ENCODE assay signal across 8 mouse cellular contexts in genomic region chr17:46646322-46646662, GRCm38 (mm10). TPM values are rescaled to one million over a fixed set of nuclear protein-coding genes. Genes with fewer than 3 reads are reported as not detected.
DNase-seq lines count a peak whose midpoint lies in the region; ATAC-seq lines count a peak whose summit lies in the region.

No protein-coding gene starts in this region.

- peaks cover 70% of the 10 kb centered on the region for H3K4me1 ChIP-seq in megakaryocyte, embryonic 14.5 days
- peaks cover 55% of the 10 kb centered on the region for H3K4me1 ChIP-seq in erythroblast, embryonic 14.5 days (ENCODE audit: control insufficient read depth)
- H3K4me1 ChIP-seq in limb, embryonic 13.5 days = peaks cover 31% of the 10 kb centered on the region
- peaks cover 29% of the 10 kb centered on the region for H3K4me1 ChIP-seq in stomach, embryonic 14.5 days (ENCODE audit: control insufficient read depth, insufficient read depth, low read length)

- no peaks in the 10 kb centered on the region for H3K27me3 ChIP-seq in megakaryocyte, embryonic 14.5 days (replicated peaks)
- H3K27me3 ChIP-seq in erythroblast, embryonic 14.5 days (ENCODE audit: control insufficient read depth) = no peaks in the 10 kb centered on the region
- H3K27me3 ChIP-seq in limb, embryonic 13.5 days = no peaks in the 10 kb centered on the region
- H3K27me3 ChIP-seq in stomach, embryonic 14.5 days (ENCODE audit: control insufficient read depth, insufficient read depth, low read length) = no peaks in the 10 kb centered on the region

- H3K9me3 ChIP-seq in megakaryocyte, embryonic 14.5 days = no peaks in the 10 kb centered on the region
- H3K9me3 ChIP-seq in erythroblast, embryonic 14.5 days (ENCODE audit: control insufficient read depth, low read length) = no peaks in the 10 kb centered on the region
- no peaks in the 10 kb centered on the region for H3K9me3 ChIP-seq in limb, embryonic 13.5 days
- H3K9me3 ChIP-seq in stomach, embryonic 14.5 days (ENCODE audit: control insufficient read depth, low read depth, low read length) = no peaks in the 10 kb centered on the region

- DNase-seq in adrenal gland, postnatal 10 days = no peak
- DNase-seq in right cerebral cortex, postnatal 25 days = no peak
- no peak for DNase-seq in spleen, postnatal 10 days (ENCODE audit: low spot score in 2 of 2)

- no peak for ATAC-seq in megakaryocyte, adult 5-6 weeks (ENCODE audit: poor library complexity, severe bottlenecking)
- peak; percentile 13; the same call in 1 of the 2 replicates for ATAC-seq in limb, embryonic 13.5 days (ENCODE audit: low FRiP score, low read depth)
- ATAC-seq in stomach, embryonic 14.5 days (ENCODE audit: insufficient number of reproducible peaks, insufficient read depth, low FRiP score, low read depth) = no peak

- peak overlapping the region; percentile 95 for H3K4me2 ChIP-seq in limb, embryonic 13.5 days (replicated peaks)
- peak overlapping the region; percentile 94 for H3K4me2 ChIP-seq in stomach, embryonic 14.5 days (replicated peaks; ENCODE audit: low read depth, low read length)

- H3K4me3 ChIP-seq in megakaryocyte, embryonic 14.5 days (replicated peaks) = peak overlapping the region; percentile 98
- peak overlapping the region; percentile 92 for H3K4me3 ChIP-seq in erythroblast, embryonic 14.5 days (replicated peaks)
- peak overlapping the region; percentile 83 for H3K4me3 ChIP-seq in limb, embryonic 13.5 days
- peak overlapping the region; percentile 74 for H3K4me3 ChIP-seq in stomach, embryonic 14.5 days (ENCODE audit: low read depth, low read length)

- peaks cover 53% of the 10 kb centered on the region for H3K36me3 ChIP-seq in megakaryocyte, embryonic 14.5 days (replicated peaks; ENCODE audit: low read length)
- H3K36me3 ChIP-seq in erythroblast, embryonic 14.5 days (ENCODE audit: control insufficient read depth) = peaks cover 28% of the 10 kb centered on the region
- H3K36me3 ChIP-seq in limb, embryonic 13.5 days = peaks cover 33% of the 10 kb centered on the region
- H3K36me3 ChIP-seq in stomach, embryonic 14.5 days (ENCODE audit: control insufficient read depth, insufficient read depth, low read length) = peaks cover 14% of the 10 kb centered on the region

- 0% methylated on average over 19 of the region's 19 CpGs for WGBS in limb, embryonic 13.5 days
- WGBS in stomach, embryonic 14.5 days = under 1% methylated on average over 19 of the region's 19 CpGs

- peak overlapping the region; percentile 67; the same call in 1 of the 2 replicates for H3K27ac ChIP-seq in limb, embryonic 13.5 days
- peak overlapping the region; percentile 35; the same call in 1 of the 2 replicates for H3K27ac ChIP-seq in stomach, embryonic 14.5 days (ENCODE audit: low read length)

- peak overlapping the region; percentile 80 for H3K9ac ChIP-seq in limb, embryonic 13.5 days
- peak overlapping the region; percentile 60 for H3K9ac ChIP-seq in stomach, embryonic 14.5 days (replicated peaks; ENCODE audit: low read depth, low read length)

RNA-seq across cellular contexts. Expression of gene Mrpl2, which starts 0.3 kb away (rescaled TPM):
- polyA plus RNA-seq in megakaryocyte, embryonic 14.5 days (2012; ENCODE audit: insufficient read depth, low replicate concordance) = 289 and 528 TPM in 2 replicates
- total RNA-seq in megakaryocyte, adult 5-6 weeks (2015) = 46.2 and 67.5 TPM in 2 replicates
- total RNA-seq in megakaryocyte, adult 5-6 weeks (2017) = 42.7 and 53.9 TPM in 2 replicates
- 34.1 and 35.9 TPM in 2 replicates for polyA plus RNA-seq in erythroblast, embryonic 14.5 days (2012)
- polyA plus RNA-seq in limb, embryonic 13.5 days (2015; fragmentation: Nextera tagmentation; extraction: Ambion mirVana) = 104 and 106 TPM in 2 replicates
- polyA plus RNA-seq in stomach, embryonic 14.5 days (2014; fragmentation: Nextera tagmentation; extraction: Ambion mirVana) = 99.2 and 104 TPM in 2 replicates
- total RNA-seq in adrenal gland, postnatal 10 days (2021) = 100 to 1,000 TPM; 142 to 147 TPM

RNA-seq across cellular contexts. Expression of gene Klc4, which starts 0.5 kb away (rescaled TPM):
- polyA plus RNA-seq in megakaryocyte, embryonic 14.5 days (2012; ENCODE audit: insufficient read depth, low replicate concordance) = 33.6 and 42.0 TPM in 2 replicates
- 3.5 and 4.9 TPM in 2 replicates for total RNA-seq in megakaryocyte, adult 5-6 weeks (2015)
- total RNA-seq in megakaryocyte, adult 5-6 weeks (2017) = 13.1 and 15.0 TPM in 2 replicates
- polyA plus RNA-seq in erythroblast, embryonic 14.5 days (2012) = 2.0 TPM in 2 replicates
- 26.4 and 26.5 TPM in 2 replicates for polyA plus RNA-seq in limb, embryonic 13.5 days (2015; fragmentation: Nextera tagmentation; extraction: Ambion mirVana)
- polyA plus RNA-seq in stomach, embryonic 14.5 days (2014; fragmentation: Nextera tagmentation; extraction: Ambion mirVana) = 31.0 and 32.3 TPM in 2 replicates
- total RNA-seq in adrenal gland, postnatal 10 days (2021) = 10 to 100 TPM; 31.9 to 34.9 TPM

RNA-seq across cellular contexts. Expression of gene Cul7, which starts 3.8 kb away (rescaled TPM):
- 90.0 and 167 TPM in 2 replicates for polyA plus RNA-seq in megakaryocyte, embryonic 14.5 days (2012; ENCODE audit: insufficient read depth, low replicate concordance)
- total RNA-seq in megakaryocyte, adult 5-6 weeks (2015) = 1.7 and 1.9 TPM in 2 replicates
- 1.9 and 2.4 TPM in 2 replicates for total RNA-seq in megakaryocyte, adult 5-6 weeks (2017)
- 1.3 and 2.3 TPM in 2 replicates for polyA plus RNA-seq in erythroblast, embryonic 14.5 days (2012)
- polyA plus RNA-seq in limb, embryonic 13.5 days (2015; fragmentation: Nextera tagmentation; extraction: Ambion mirVana) = 63.2 and 66.0 TPM in 2 replicates
- polyA plus RNA-seq in stomach, embryonic 14.5 days (2014; fragmentation: Nextera tagmentation; extraction: Ambion mirVana) = 45.9 and 47.2 TPM in 2 replicates
- 10 to 100 TPM; 48.5 to 61.7 TPM for total RNA-seq in adrenal gland, postnatal 10 days (2021)

RNA-seq across cellular contexts. Expression of gene Ptk7, which starts 17.0 kb away (rescaled TPM):
- 6.7 and 13.6 TPM in 2 replicates for polyA plus RNA-seq in megakaryocyte, embryonic 14.5 days (2012; ENCODE audit: insufficient read depth, low replicate concordance)
- not detected in 2 replicates for total RNA-seq in megakaryocyte, adult 5-6 weeks (2015)
- 0.07 and 0.16 TPM in 2 replicates for total RNA-seq in megakaryocyte, adult 5-6 weeks (2017)
- polyA plus RNA-seq in erythroblast, embryonic 14.5 days (2012) = 0.03 and 0.04 TPM in 2 replicates
- 128 and 138 TPM in 2 replicates for polyA plus RNA-seq in limb, embryonic 13.5 days (2015; fragmentation: Nextera tagmentation; extraction: Ambion mirVana)
- 37.6 and 45.2 TPM in 2 replicates for polyA plus RNA-seq in stomach, embryonic 14.5 days (2014; fragmentation: Nextera tagmentation; extraction: Ambion mirVana)
- 10 to 100 TPM; 19.6 to 21.4 TPM for total RNA-seq in adrenal gland, postnatal 10 days (2021)

RNA-seq across cellular contexts. Expression of gene Rrp36, which starts 27.9 kb away (rescaled TPM):
- 9.4 and 30.6 TPM in 2 replicates for polyA plus RNA-seq in megakaryocyte, embryonic 14.5 days (2012; ENCODE audit: insufficient read depth, low replicate concordance)
- total RNA-seq in megakaryocyte, adult 5-6 weeks (2015) = 9.6 and 10.6 TPM in 2 replicates
- total RNA-seq in megakaryocyte, adult 5-6 weeks (2017) = 62.2 and 75.0 TPM in 2 replicates
- polyA plus RNA-seq in erythroblast, embryonic 14.5 days (2012) = 2.0 and 2.6 TPM in 2 replicates
- 67.6 and 73.9 TPM in 2 replicates for polyA plus RNA-seq in limb, embryonic 13.5 days (2015; fragmentation: Nextera tagmentation; extraction: Ambion mirVana)
- polyA plus RNA-seq in stomach, embryonic 14.5 days (2014; fragmentation: Nextera tagmentation; extraction: Ambion mirVana) = 52.3 and 53.5 TPM in 2 replicates
- 10 to 100 TPM; 24.0 to 27.1 TPM for total RNA-seq in adrenal gland, postnatal 10 days (2021)

Comparison
In these comparisons a context has a peak if more than half of its experiments do, and no peak if none do; other contexts are left out.
1. RNA of gene Cul7, which starts 3.8 kb away (polyA plus RNA-seq): 90.0 to 167 TPM in megakaryocyte, embryonic 14.5 days, 63.2 to 66.0 TPM in limb, embryonic 13.5 days and 45.9 to 47.2 TPM in stomach, embryonic 14.5 days; 1.3 to 2.3 TPM in erythroblast, embryonic 14.5 days; every median in the first group is over 10 times any median in the second.
2. Peak in every context shown above with its lines, with median percentiles within 50 percentile points of each other: H3K4me3 ChIP-seq.